Mouse (Mus musculus): Measurements from ENCODE around the gene Taco1.

DNA sequence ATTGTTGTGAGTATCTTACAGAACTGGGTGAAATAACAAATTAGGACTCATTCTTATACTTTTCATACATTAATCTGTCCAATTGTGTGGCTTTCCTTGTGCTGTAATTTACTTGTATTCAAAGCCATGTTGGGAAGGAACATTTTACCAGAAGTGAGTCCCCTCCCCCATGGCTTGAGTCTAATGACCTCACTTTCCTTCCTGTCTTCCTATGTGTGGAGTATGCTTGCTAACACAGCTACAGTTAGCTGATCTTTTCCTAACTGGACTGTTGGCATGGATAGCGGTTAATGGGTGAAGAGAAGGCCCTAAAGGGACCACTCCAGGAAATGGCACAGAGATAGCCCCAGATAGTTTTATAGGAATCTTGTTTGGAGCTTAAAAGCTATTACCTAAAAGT, 32.4 kb downstream of the Taco1 start:
- TF ChIP-seq CTCF (IDR thresholded peaks at IDR 0.05; ENCODE audit: low read depth, low read length) (no peak), POLR2A (IDR thresholded peaks at IDR 0.05; ENCODE audit: borderline replicate concordance, low read depth, low read length) (no peak)
